Mouse (Mus musculus) megakaryocyte, adult 5-6 weeks (primary cell): ENCODE measurements around the gene Gm49342. TPM values are rescaled to one million over a fixed set of nuclear protein-coding genes. Genes with fewer than 3 reads are reported as not detected.
A peak's percentile ranks its signal among the peaks of the same experiment; 100 is the strongest.
"Not testable (repeated sequence)": the region's sequence is repeated elsewhere in the genome, so short reads cannot be mapped to it uniquely, and the experiment has no call there.

Source experiments
- ATAC-seq: 2 replicates; pipeline ENCODE4 v1.8.0; 2016; ENCODE audit warnings: mild to moderate bottlenecking, inconsistent platforms; ENCODE audit not compliant: poor library complexity, severe bottlenecking
- total RNA-seq, 2 experiments: library from RNA; stranded (forward) in 1 of 2; stranded (reverse) in 1 of 2; fragments of 153-499, 151-499 nt in 1 of 2; fragments of 221-1000, 200-1000 nt in 1 of 2; gene quantifications; 2 replicates each; pipeline versions ENCODE4 v1.2.3 to v1.2.4; 2015 to 2017

Gene Gm49342
- total RNA-seq (2015) (43.8 TPM in 1 of 2 replicates, not detected in the other), total RNA-seq (2017) (161 and 177 TPM in 2 replicates)

DNA sequence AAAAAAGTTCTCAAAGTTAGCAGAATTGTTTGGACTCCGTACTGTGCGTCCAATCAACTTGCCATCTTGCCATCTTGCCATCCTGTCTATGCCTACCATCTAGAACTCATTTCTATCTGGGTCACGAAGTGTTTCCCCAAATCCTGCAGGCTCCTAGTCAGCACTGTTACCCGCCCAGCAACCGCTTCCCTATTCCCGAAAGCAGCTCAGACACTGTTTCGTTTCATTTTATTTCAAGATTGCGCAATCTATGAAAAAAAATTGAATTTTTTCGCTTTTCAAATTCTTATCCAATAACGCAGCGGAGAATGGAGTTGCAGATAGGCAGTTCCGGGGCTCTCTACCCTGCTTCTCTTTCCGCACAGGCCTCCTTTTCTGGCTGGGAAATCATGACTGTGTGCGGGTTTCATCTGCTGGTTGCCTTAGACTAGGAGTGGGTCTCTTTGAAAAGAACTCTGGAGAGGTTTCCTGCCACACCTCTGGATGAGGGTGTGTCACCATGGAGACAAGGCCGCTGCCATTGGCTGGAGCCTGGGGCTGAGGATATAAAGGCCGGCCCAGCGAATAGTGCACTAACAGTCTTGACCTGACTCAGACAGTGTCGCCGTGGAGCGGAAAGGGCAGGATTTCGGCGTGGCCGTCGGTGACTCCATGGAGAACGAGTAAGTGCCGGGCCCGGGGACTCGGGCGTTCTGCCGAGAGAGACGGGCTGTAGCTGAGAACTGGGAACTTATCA is at the start of gene Gm49342:
Gene Gm49342, plus strand, starts transcription at position 586 of the 736 bp plus-strand sequence.
- ATAC-seq, result peak; percentile 90

DNA sequence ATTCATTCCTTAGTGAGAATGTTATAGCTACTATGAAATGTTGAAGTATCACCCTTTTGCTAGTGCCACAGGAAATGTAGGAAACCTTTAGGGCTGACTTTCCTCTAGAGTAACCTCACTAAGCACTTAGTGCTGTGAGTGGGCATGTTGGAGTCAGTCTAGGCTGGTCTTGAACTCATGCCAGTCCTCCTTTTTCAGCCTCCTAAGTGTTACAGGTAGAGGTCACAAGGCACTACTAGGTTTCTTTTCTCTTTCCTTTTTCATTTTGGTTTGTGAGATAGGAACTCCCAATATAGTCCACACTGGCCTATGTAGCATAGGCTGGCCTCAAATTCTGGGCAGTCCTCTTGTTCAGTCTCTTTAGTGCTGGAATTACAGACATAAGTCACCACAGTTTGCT is 48.9 kb upstream of the Gm49342 start:
- no peak for ATAC-seq

DNA sequence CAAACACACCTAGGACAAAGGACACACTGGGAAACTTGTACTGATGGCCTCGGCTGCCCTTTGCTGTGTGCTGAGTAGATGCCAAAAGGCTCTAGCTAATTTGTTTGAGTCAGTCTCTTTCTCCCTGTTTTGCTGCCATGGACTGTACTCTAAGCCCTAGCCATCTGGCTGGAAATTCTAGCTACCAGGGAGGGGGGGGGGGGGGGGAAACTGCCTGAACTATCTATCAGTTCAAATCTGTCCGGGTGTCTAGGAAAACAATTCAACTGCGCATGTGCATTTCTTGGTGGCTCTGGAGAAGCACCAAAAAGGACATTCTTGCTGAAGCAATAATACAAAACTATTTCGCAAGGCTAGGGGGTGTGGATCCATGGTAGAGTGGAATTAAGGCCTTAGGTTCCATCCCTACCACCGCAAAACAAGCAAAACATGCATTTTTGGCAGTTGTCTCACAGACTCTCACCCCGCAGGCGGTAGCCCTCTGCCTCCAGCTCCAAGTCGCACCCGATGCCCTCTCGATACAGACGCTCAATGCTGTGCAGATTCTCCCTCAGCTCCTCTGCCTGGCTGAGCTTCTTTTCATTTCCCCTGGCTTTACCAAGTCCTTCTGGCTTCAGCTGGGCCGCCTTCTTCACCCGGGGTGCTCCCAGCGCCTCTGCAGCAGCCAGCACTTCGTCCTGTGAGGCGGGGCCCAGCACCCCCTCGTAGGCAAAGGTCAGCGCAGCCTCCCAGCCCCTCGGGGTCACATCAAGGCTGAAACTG is 48.2 kb upstream of the Gm49342 start:
- ATAC-seq, result peak; percentile 58

DNA sequence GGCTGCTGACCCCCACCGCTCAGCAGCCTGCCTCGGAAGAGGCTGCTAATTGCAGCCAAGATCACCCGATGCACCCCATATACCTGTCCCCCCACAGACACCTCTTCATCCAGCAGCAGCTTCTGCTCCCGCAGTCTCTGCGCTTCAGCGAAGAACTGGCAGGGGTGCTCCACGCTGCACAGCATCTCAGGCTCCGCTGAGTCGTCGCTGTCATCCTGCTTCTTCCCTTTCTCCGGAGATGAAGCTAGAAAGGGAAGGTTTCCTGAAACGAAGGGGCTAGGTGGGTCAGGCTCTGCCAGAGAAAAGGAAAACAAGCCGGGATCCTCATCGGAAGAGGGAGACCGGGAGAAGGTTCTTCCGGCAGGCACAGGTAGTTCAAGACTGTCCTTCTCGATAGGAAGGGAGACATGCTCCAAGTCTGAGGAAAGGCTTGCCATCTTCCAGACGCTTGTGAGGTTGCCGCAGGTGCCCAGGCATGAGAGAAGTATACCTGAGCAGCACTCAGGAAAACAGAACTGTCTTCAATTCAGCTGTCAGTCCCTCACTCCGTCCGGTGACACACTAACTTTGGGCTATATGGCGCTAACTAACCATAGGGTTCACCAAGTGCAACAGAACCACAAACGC is 47.5 kb upstream of the Gm49342 start:
- no peak for ATAC-seq

DNA sequence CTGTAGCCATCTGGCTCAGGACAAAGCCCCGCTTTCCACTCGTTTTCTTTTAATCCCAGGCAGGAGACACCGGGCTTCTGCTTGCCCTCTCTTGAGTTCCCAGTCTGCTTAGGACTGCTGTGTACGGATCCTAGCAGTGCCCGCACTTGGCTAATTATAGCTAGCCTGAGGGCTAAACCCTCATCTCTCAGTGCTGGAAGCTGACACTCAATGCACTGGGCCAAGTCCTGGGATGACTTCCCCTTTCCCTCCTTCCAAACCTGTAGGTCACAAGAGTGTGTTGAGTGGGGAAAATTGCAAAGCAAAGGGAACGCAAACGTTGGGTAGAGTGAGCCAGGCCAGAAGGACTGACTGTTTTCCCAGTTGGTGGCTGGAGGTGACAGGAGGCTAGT is 46.9 kb upstream of the Gm49342 start, which contains the start of gene Klhl33:
Gene Klhl33, minus strand, starts transcription at position 134 of the 392 bp plus-strand sequence.
- ATAC-seq, result no peak

DNA sequence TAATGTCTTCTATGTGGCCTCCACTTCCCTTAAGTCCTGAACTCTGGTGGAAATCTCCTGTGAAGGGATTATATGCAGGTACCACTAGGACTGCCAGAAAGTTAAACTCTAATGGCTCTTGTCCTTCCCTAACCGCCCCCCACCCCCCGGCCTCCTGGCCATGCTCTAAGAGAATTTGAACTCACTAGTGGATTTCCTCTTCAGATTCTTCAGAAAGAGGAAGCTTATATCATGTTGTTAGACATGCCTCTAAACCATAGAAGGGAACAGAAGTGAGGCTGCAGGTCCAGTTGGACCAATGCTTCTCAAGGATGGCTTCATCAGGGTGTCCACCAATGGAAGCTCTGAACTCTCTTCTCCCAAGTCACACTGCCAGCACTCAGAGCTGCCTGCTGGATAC is 46.3 kb upstream of the Gm49342 start:
- peak; percentile 65 for ATAC-seq

DNA sequence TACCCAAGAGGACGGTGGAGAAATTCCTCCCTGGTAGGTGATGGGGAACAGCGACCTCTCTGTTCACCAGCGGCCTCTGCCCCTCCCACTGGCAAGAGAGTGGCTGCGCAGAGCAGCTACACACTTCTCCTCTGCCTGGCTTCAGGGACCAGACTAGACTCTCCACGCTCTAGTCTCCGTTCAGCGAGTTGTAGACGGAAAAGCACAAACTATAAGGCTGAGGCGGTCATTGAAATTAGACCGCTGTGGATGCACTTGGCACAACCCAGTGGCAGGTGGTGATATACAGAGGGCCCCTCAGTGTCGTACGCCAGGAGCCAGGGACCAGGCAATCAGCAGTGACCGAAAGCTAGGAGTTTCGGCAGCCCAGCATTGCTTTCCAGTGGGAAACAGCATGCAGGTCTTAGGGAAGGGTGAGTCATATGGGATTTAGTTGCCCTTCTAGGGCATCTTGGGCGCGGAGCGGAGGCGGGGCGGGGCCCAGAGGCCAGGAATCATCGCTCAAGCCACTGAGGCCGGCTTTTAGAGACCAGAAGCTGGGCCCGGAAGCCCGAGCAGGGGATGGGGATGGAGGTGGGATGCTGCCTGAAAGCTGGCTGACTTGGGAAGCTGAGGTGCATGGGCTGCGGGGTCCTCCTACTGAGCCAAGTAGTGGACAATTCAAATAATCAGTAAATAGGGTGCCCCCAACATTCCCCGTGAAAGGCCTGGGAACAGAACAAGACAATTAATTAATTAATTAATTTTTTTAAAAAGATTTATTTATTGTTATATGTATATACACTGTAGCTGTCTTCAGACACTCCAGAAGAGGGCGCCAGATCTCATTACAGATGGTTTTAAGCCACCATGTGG is 40.1 kb upstream of the Gm49342 start:
- peak; percentile 93 for ATAC-seq

DNA sequence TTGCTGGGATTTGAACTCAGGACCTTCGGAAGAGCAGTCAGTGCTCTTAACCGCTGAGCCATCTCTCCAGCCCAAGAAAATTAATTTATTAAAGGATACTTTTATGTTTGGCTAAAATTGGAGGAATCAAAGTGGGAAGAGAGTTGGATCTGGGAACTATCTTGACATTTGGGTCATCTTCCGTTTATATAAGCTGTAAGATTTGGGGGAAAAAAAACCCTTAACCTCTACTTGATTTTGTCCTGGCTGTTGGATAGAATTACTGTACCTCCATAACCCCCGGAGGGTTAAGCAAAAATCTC is 39.5 kb upstream of the Gm49342 start:
- no peak for ATAC-seq

DNA sequence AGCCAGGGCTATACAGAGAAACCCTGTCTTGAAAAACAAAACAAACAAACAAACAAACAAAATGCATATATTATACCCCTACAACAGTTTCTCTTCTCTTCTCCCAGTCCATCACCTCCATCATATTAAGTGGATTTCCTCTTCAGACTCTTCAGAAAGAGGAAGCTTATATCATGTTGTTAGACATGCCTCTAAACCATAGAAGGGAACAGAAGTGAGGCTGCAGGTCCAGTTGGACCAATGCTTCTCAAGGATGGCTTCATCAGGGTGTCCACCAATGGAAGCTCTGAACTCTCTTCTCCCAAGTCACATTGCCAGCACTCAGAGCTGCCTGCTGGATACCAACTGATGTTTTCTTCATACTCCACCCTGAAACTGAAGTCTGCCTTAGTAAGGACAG is 39.0 kb upstream of the Gm49342 start:
- peak; percentile 72 for ATAC-seq

DNA sequence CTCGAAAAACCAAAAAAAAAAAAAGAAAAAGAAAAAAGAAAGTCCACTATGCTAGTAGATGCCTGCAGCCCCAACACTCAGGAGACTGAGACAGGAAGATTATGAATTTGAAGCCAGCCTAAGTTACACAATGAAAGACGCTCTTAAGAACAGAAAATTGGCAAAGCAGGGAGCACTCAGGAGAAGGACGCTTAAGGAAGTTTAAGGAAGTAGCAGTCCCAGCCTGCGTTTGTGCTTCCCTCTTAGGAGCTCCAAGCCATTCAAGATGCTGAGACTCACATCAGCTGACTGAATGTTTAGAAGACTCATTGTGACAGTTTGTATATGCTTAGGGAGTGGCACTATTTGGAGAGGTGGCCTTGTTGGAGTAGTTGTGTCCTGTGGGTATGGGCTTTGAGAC is 36.2 kb upstream of the Gm49342 start:
- ATAC-seq, result no peak

DNA sequence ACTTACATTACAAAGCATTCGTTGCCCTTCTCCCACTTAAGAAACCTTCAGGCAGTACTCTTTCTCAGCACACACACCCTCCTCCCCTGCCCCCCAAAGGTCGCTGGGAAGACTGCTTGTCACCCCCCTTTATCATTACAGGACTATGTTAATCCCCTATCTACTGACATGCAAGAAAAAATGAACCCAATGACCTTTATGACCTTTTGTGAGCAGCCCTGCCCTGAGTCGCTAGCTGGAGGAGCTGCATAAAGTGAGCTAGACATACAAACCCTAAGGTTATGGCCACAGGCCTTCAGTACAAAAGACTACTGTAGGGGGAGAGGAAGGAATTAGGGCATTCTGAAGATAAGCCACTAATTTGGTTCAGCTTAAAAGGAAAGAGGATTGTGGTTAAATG is 33.0 kb upstream of the Gm49342 start:
- no peak for ATAC-seq

DNA sequence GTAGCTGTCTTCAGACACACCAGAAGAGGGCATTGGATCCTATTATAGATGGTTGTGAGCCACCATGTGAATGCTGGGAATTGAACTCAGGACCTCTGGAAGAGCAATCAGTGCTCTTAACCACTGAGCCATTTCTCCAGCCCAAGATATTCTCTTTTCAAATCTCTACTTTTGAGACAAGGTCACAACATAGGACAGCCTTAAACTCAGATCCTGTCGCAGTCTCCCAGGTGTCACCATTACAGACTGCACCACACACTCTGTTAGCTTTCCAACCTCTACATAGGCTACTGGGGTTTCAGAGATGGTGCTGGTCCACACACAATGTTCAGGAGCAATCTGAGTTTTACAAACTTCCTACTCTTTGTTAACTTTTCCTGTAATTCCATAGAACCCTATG is 20.9 kb upstream of the Gm49342 start:
- ATAC-seq, result not testable (repeated sequence)

DNA sequence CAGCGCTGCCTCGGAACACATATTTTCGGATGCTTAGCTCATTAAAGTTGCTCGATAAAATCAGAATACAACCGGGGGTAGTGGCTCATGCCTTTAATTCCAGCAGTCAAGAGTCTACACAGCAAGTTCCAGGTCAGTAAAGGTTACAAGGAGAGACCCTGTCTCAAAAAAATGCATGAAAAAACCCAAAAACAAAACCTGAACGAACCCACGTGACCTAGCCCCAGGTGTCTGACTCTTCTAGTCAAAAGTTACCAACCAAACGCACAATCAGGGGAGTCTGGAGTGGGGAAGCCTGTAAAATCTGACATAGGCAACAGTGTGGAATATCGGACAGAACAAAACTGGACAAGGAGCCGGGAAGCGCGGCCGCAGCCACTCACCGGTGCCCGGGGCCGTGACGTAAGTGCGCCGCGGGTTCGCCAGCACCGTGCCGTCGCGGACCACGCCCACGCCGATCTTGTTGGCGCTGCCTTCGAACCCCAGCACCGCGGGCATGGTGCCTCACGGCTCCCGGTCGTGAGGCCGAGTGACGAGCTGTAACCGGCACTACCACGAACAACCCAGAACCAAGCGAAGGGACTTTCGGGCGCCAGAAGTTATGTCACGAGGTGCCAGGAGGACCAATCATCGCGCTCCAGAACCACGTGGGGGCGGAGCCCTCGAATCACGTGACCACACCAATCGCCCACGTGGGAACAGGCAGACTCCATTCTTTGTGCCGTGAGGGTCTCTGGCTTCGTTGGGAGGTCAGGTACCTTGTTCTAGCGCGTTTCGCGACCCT is 19.8 kb upstream of the Gm49342 start, which contains the start of the genes Osgep and Apex1:
Gene Osgep, minus strand, starts transcription at position 613 of the 784 bp plus-strand sequence.
Gene Apex1, plus strand, starts transcription at position 688 of the 784 bp plus-strand sequence.
- peak; percentile 86 for ATAC-seq

DNA sequence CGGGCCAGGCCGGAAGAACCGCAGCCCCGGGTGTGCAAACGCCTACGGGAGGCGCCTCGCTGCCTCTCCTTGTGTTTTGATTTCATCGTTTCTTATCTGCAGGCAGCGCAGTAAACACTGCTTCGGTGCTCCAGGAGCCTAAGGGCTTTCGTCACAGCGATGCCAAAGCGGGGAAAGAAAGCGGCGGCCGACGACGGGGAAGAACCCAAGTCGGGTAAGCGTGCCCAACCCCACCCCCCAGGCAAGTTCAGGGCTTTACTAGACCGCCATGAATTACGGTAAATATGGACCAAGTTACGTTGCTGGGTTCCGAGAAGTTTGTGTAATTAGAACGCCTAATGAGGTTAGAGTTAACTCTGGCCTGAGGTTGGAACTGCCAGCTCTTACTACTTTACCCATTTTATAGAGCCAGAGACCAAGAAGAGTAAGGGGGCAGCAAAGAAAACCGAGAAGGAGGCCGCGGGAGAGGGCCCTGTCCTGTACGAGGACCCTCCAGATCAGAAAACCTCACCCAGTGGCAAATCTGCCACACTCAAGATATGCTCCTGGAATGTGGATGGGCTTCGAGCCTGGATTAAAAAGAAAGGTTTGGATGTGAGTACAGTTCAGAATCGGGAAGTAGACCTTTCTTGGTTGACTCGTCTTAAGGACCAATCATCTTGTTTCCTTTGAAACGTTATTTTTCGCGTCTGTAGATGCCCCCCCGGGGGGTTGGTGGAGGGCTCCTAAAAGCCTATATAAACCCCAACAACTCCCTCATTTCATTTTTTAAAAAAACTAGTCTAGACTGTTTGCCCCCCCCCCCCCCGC is 19.0 kb upstream of the Gm49342 start:
- peak; percentile 20 for ATAC-seq

DNA sequence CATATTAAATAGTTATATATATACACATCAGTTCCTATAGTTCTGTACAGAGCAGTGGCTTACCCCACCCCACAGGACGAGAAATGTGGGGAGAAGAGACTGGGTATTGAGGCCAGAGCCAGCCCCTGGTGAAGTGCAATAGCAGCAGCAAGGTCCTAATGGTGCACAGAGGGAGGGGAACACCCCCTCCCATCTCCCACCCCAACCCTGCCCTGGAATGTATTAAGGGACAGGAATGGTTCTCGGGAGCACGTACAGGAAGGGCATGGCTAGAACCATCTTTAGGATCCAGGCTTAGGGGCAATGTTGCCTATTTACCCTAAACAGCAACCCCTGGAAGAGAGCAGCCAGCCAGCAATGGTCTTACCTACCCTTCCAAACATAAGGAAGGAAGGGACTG is 17.0 kb upstream of the Gm49342 start:
- ATAC-seq, result no peak

DNA sequence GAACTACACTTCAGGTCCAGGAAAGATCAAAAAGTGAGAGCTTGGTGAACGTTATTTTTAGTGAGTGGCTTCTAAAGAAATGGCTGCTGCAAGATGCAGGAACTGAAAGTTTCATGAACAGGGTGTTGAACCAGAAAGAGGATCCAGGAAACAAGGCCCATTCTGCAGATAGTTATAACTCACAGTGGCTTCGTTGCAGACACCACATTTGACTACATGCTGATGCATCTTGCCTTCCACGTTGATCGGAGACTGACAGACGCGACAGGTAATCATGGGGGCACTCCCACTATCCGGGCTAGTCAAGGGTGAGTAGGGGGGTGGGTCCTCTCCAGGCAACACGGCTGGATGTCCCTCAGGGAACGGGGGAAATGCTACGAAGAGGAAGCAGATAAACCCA is 14.4 kb upstream of the Gm49342 start:
- ATAC-seq, result peak; percentile 17; the same call in 1 of the 2 replicates

DNA sequence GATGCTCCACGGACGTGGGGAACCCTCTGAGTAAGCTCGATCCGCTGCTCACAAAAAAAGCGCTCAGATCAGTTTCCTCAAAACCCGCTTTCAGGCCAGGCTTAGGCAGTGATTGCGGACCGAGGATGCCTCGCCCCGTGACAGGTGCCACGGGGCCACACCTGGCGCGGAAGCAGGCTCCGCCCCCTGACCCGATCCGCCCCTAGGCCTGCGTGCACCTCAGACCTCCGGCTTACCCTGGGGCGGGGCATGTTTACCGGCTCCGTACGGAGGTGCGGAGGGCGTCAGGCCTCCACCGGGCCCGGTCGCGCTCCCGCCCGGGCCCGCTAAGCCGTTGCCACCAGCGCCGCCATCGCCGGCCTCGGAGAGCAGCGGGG is 14.0 kb upstream of the Gm49342 start:
- peak; percentile 45 for ATAC-seq

DNA sequence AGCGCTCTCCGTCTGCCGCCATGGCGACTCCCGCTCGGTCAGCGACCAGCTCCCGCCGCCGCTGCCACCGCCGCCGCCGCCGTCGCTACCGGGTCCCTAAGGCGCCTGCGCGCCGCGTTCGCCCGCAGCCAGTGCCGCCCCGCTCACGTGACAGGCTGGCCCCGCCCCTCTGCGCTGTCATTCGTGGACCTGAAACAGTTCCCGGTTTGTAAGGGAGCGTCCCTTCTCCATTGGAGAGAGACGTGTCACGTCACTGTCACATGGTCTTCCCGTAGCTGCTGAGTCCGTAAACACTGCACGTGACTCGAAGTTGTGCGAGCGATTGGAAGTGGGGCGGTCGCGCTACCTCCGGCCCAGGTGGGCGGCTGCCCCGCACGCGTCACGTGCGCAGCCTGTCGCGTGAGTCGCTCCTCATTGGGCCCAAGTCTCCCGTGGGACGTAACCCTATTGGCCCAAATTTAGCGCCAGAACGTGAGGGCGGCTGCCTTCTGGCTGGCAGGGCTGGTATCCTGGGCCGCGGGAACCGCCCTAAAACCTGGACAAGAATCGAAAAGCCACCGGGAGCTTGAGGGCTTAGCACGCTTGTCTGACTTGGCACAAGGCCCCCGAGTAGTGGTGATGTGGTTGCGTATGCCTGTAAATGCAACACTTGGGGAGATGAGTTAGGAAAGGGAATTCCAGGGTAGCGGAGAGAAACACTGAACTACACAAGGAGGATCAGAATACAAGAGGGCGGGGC is 13.4 kb upstream of the Gm49342 start, which contains the start of the genes Pip4p1 and Pnp:
Gene Pip4p1, minus strand, starts transcription at position 103 of the 739 bp plus-strand sequence.
Gene Pnp, plus strand, starts transcription at position 329 of the 739 bp plus-strand sequence.
- peak; percentile 89 for ATAC-seq
